Mouse (Mus musculus) lung, postnatal 0 days (tissue): Measurements from ENCODE around the gene Smu1.

ENCODE experiments used
- CTCF ChIP-seq: IDR thresholded peaks from 2 replicates; pipeline ENCODE4 v1.5.1; 2016; ENCODE audit warnings: antibody characterized with exemption, mild to moderate bottlenecking
- EP300 ChIP-seq: IDR thresholded peaks from 2 replicates; pipeline ENCODE4 v1.6.1; 2016; ENCODE audit warnings: antibody characterized with exemption, mild to moderate bottlenecking, control low read depth

DNA sequence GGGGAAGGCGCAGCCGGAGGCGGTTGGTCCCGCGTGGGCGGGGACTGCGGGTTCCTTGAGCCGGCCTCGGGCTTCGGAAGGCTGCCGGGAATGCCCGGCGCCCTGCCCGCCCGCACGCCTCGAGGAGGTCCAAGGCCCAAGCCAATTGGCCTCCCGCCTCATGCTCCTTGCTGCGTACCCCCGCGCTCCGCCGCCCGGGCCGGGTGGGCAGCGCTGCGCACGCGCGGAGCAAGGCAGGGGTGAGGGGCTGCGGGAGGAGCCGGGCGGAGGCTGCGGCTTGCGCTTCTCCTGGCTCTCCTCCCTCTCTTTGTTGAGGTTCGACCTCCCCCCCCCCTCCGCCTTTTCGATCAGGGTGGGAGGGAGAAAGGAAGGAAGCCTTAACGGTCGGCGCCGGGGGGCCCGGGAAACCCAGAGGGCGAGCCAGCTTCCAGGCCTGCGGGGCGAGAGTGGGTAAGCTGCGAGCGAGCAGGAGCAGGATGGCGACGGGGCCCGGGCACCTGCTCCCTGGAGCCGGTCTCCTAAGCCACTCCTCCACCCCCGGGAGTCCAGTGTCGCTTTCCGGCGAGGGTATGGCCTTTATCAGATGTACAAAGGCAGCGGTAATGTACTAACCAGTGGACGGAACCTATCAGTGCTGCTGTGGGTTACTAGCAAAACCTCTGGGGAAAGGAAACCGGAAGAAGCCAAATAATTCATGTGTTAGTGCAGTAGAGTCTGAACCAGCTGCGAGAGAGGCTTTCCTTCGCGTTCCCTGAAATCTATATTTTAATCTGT, 34.8 kb downstream of the Smu1 start:
- TF ChIP-seq CTCF (no peak), EP300 (no peak)
